Mouse (Mus musculus) ovary, adult 10 weeks (tissue): ENCODE measurements around the gene Gm11037. TPM values are rescaled to one million over a fixed set of nuclear protein-coding genes. Genes with fewer than 3 reads are reported as not detected.

Source experiments
- polyA plus RNA-seq: library from polyadenylated mRNA; stranded (reverse); fragments of 350-450 nt; fragmentation: Illumina TruSeq; extraction: RNeasy Lipid Tissue Mini Kit (QIAGEN cat#74804); gene quantifications from one replicate; pipeline ENCODE4 v1.2.3, GENCODE M21; 2014

Gm11037 gene
- not detected for polyA plus RNA-seq

GRCm38 (mm10) chr2:131132930-131133547 lies at the start of gene Gm11037:
Gm11037 (plus strand) TSS chr2:131133497.

GRCm38 (mm10) chr2:131086667-131087390 lies 46.5 kb upstream of the Gm11037 start, which contains the start of gene Siglec1:
Siglec1 (minus strand) TSS chr2:131086765.

DNA sequence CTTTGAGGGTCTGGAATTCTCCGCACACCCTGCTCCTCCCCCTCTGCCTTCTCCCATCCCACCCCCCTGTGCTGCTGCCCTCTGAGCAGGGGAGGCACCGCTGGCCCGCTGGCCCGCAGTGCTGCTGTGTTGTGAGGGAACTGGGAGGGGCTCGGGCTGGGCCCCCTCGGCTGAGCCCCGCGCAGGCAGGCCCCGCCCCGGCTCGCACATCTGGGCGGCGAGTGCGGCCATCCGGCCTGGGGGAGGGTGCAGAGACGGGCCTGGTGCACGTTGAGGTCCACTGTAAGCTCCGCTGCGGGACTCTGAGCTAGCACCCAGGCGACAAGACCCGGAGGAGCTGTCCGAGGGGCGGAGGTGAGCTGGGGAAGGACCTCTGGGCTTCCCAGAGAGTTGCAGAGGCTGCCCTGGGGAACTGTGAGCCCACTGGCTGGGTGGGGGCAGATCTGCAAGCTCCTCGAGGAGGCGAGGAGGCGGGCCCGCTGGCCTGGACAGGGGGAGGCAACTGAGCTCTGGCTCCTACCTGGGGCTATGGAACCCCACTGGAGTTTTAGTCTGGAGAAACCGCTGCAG lies 6.1 kb upstream of the Gm11037 start, which contains the start of gene Hspa12b:
Hspa12b (plus strand) TSS at position 120 of the 570 bp plus-strand sequence.

GRCm38 (mm10) chr2:131159938-131160581 lies 26.8 kb downstream of the Gm11037 start, which contains the start of gene 1700037H04Rik:
1700037H04Rik (minus strand) TSS chr2:131160081.

DNA sequence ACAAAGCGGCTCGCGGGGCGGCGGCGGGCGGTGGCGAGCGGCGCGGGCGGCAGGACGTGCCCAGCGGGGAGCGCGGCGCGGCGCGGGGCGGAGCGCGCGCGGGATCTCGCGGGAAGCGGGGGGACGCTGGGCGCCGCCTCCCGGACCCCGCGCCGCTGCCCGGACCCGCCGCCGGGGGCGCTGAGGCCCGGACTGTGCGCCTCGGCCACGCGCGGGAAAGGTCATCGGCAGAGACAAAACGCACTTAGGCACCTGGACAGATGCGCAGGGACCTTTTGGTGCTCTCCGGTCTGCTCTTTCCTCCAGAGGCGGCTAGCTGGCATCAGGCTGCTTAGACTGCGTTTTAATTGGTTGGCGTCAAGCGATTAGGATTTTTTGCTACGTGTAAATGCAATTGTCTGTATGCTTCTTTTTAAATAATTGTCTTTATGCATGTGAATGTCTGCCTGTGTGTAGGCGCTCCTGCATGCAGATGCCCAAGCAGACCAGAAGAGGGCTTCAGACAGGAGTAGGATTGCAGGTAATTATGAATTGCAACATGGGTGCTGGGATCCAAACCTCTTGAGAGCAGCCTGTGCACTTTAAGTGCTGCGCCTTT lies 46.8 kb downstream of the Gm11037 start, which contains the start of gene Cenpb:
Cenpb (minus strand) TSS at position 78 of the 598 bp plus-strand sequence.

Other genes starting within 250 kb of the Gm11037 start
- 45.1 TPM for gene 4930402H24Rik, start 227.1 kb upstream of the Gm11037 start, polyA plus RNA-seq
- gene Atrn, start 227.0 kb upstream of the Gm11037 start, polyA plus RNA-seq, result 39.7 TPM
- 0.34 TPM for gene Gfra4, start 90.4 kb upstream of the Gm11037 start, polyA plus RNA-seq
- gene Adam33, start 69.7 kb upstream of the Gm11037 start, polyA plus RNA-seq, result 0.57 TPM
- 1.2 TPM for gene Siglec1, start 46.7 kb upstream of the Gm11037 start, polyA plus RNA-seq
- 1.5 TPM for gene Hspa12b, start 6.2 kb upstream of the Gm11037 start, polyA plus RNA-seq
- 0.94 TPM for gene 1700037H04Rik, start 26.6 kb downstream of the Gm11037 start, polyA plus RNA-seq
- gene Cenpb, start 46.6 kb downstream of the Gm11037 start, polyA plus RNA-seq, result 15.5 TPM
- gene Cdc25b, start 53.5 kb downstream of the Gm11037 start, polyA plus RNA-seq, result 4.8 TPM
- gene Spef1, start 53.8 kb downstream of the Gm11037 start, polyA plus RNA-seq, result 3.1 TPM
- gene Ap5s1, start 73.6 kb downstream of the Gm11037 start, polyA plus RNA-seq, result 3.4 TPM
- gene Mavs, start 100.6 kb downstream of the Gm11037 start, polyA plus RNA-seq, result 5.8 TPM
- gene Pank2, start 129.0 kb downstream of the Gm11037 start, polyA plus RNA-seq, result 79.5 TPM
- gene Rnf24, start 219.4 kb downstream of the Gm11037 start, polyA plus RNA-seq, result 14.7 TPM